Mouse (Mus musculus) midbrain, embryonic 15.5 days (tissue): ENCODE data around the gene Krtap9-3. TPM values are rescaled to one million over a fixed set of nuclear protein-coding genes. Genes with fewer than 3 reads are reported as not detected.

Experiments used
- ATAC-seq: fragments of 200-750 bp; cut with Nextera tagmentation; replicated peaks from 2 replicates; pipeline ENCODE4 v1.8.0; 2017; ENCODE audit warnings: moderate TSS enrichment
- H3K27ac ChIP-seq: fragments of 300-500 bp; sonication (generic); 2 replicates; pipeline ENCODE4 v1.5.1; 2015; ENCODE audit warnings: mild to moderate bottlenecking, inconsistent platforms
- H3K27me3 ChIP-seq: fragments of 300-500 bp; sonication (generic); replicated peaks from 2 replicates; pipeline ENCODE4 v1.6.1; 2015; ENCODE audit warnings: inconsistent platforms
- H3K36me3 ChIP-seq: fragments of 300-500 bp; sonication (generic); replicated peaks from 2 replicates; pipeline ENCODE4 v1.6.1; 2015; ENCODE audit warnings: inconsistent platforms
- H3K4me1 ChIP-seq: fragments of 300-500 bp; sonication (generic); 2 replicates; pipeline ENCODE4 v1.6.1; 2015; ENCODE audit warnings: inconsistent platforms
- H3K4me2 ChIP-seq: fragments of 300-500 bp; sonication (generic); 2 replicates; pipeline ENCODE4 v1.6.1; 2015; ENCODE audit warnings: inconsistent platforms, mild to moderate bottlenecking, moderate library complexity
- H3K4me3 ChIP-seq: fragments of 300-500 bp; sonication (generic); 2 replicates; pipeline ENCODE4 v1.5.1; 2015; ENCODE audit warnings: mild to moderate bottlenecking, inconsistent platforms
- H3K9ac ChIP-seq: fragments of 300-500 bp; sonication (generic); 2 replicates; pipeline ENCODE4 v1.6.1; 2015; ENCODE audit warnings: mild to moderate bottlenecking, inconsistent platforms
- H3K9me3 ChIP-seq: fragments of 300-500 bp; sonication (generic); 2 replicates; pipeline ENCODE4 v1.6.1; 2016; ENCODE audit warnings: inconsistent platforms
- WGBS: fragments of 180-500 bp; shearing (Covaris S2); methylation state at CpG from one replicate; pipeline ENCODE4 v1.1.7; 2015; ENCODE audit warnings: mixed read lengths; 5-methylcytosine and 5-hydroxymethylcytosine counted together
- polyA plus RNA-seq: library from polyadenylated mRNA; unstranded; fragments of >200 nt; fragmentation: Nextera tagmentation; extraction: Ambion mirVana; gene quantifications from 2 replicates; pipeline ENCODE4 v1.2.1, GENCODE M21; 2015

Gene Krtap9-3
- polyA plus RNA-seq, 1 experiment from 2014 or later, result not detected

GRCm38 (mm10) chr11:99557976-99558745 lies 39.7 kb downstream of the Krtap9-3 start:
- WGBS, result 85% methylated on average over 3 of the region's 3 CpGs
- no peaks in the 10 kb centered on the region for H3K27me3 ChIP-seq
- no peaks in the 10 kb centered on the region for H3K4me1 ChIP-seq
- no peak for ATAC-seq
- H3K4me3 ChIP-seq, result no peak overlapping the region
- no peak overlapping the region for H3K4me2 ChIP-seq
- H3K36me3 ChIP-seq, result no peaks in the 10 kb centered on the region
- no peak overlapping the region for H3K9ac ChIP-seq
- H3K9me3 ChIP-seq, result no peaks in the 10 kb centered on the region
- H3K27ac ChIP-seq, result no peak overlapping the region

DNA sequence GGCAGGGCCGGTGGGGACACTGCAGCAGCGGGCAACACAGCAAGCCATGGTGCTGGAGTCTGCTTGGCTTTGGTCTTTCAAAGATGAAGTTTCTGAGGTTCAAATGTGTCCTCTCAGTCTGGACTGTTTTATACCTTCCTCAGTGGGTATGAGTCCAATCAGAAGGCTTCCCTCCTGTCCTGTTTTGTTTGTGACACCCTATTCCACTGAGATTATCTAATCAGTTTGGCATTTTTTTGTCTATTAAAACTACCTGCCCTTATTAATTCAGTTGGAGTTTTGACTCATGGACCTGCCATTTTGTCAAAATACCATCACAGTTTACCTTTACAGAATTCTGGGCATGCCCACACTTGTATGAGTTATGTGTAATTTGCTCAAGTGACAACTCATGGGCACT lies 41.2 kb downstream of the Krtap9-3 start, which contains the start of gene Krtap3-2:
Gene Krtap3-2 (minus strand): TSS at position 101 of the 400 bp plus-strand sequence.
- H3K4me2 ChIP-seq, result no peak within 1 kb of the TSS
- H3K27me3 ChIP-seq, result no peaks in the 10 kb centered on the region
- no peak within 1 kb of the TSS for H3K4me3 ChIP-seq
- no peak for ATAC-seq
- 85% methylated on average over 2 of the region's 2 CpGs for WGBS
- H3K36me3 ChIP-seq, result no peaks in the 10 kb centered on the region
- H3K4me1 ChIP-seq, result no peaks in the 10 kb centered on the region
- H3K9me3 ChIP-seq, result no peaks in the 10 kb centered on the region
- no peak within 1 kb of the TSS for H3K9ac ChIP-seq
- no peak within 1 kb of the TSS for H3K27ac ChIP-seq

GRCm38 (mm10) chr11:99556195-99556594 lies 41.7 kb downstream of the Krtap9-3 start:
- Histone ChIP-seq H3K4me3 (no peak overlapping the region), H3K9ac (no peak overlapping the region), H3K4me1 (no peaks in the 10 kb centered on the region), H3K27me3 (no peaks in the 10 kb centered on the region), H3K4me2 (no peak overlapping the region), H3K27ac (no peak overlapping the region), H3K36me3 (no peaks in the 10 kb centered on the region), H3K9me3 (no peaks in the 10 kb centered on the region)
- WGBS, result 90% methylated on average over 2 of the region's 2 CpGs
- ATAC-seq, result no peak

GRCm38 (mm10) chr11:99550765-99551164 lies 47.1 kb downstream of the Krtap9-3 start, which contains the start of gene Krtap3-3:
Gene Krtap3-3, minus strand, starts transcription at chr11:99550865.
- no peak within 1 kb of the TSS for H3K27ac ChIP-seq
- H3K4me2 ChIP-seq, result no peak within 1 kb of the TSS
- WGBS, result 73% methylated on average over 4 of the region's 4 CpGs
- H3K4me1 ChIP-seq, result no peaks in the 10 kb centered on the region
- H3K9me3 ChIP-seq, result no peaks in the 10 kb centered on the region
- ATAC-seq, result no peak
- no peaks in the 10 kb centered on the region for H3K27me3 ChIP-seq
- no peak within 1 kb of the TSS for H3K4me3 ChIP-seq
- no peaks in the 10 kb centered on the region for H3K36me3 ChIP-seq
- no peak within 1 kb of the TSS for H3K9ac ChIP-seq

- H3K27me3 ChIP-seq, result no peaks in the 10 kb centered on the region
- no peak overlapping the region for H3K4me2 ChIP-seq
- no peaks in the 10 kb centered on the region for H3K9me3 ChIP-seq
- H3K36me3 ChIP-seq, result no peaks in the 10 kb centered on the region
- H3K27ac ChIP-seq, result no peak overlapping the region
- H3K4me3 ChIP-seq, result no peak overlapping the region
- no peak overlapping the region for H3K9ac ChIP-seq
- no peak for ATAC-seq
- no peaks in the 10 kb centered on the region for H3K4me1 ChIP-seq
Observed at GRCm38 (mm10) chr11:99547892-99548291, 50.0 kb downstream of the Krtap9-3 start.

Other genes with a start within 250 kb of the Krtap9-3 start
- 0.10 and 0.21 TPM in 2 replicates for gene Krt27, start 247.0 kb downstream of the Krtap9-3 start, polyA plus RNA-seq
- 0.21 and 0.45 TPM in 2 replicates for gene Krt28, start 223.2 kb downstream of the Krtap9-3 start, polyA plus RNA-seq
- 24.4 and 25.0 TPM in 2 replicates for gene Krt10, start 208.7 kb downstream of the Krtap9-3 start, polyA plus RNA-seq
- 0.14 and 0.23 TPM in 2 replicates for gene Krt12, start 175.8 kb downstream of the Krtap9-3 start, polyA plus RNA-seq
- gene Krt20, start 160.0 kb downstream of the Krtap9-3 start, polyA plus RNA-seq, result 0.19 and 0.20 TPM in 2 replicates
- 0.18 TPM in 1 of 2 replicates, not detected in the other for gene Krt23, start 105.0 kb downstream of the Krtap9-3 start, polyA plus RNA-seq
- gene Krt39, start 76.8 kb downstream of the Krtap9-3 start, polyA plus RNA-seq, result not detected in 2 replicates
- gene Krt40, start 54.9 kb downstream of the Krtap9-3 start, polyA plus RNA-seq, result not detected in 2 replicates
- not detected in 2 replicates for gene Krtap3-3, start 47.2 kb downstream of the Krtap9-3 start, polyA plus RNA-seq
- not detected in 2 replicates for gene Krtap3-2, start 41.3 kb downstream of the Krtap9-3 start, polyA plus RNA-seq
- not detected in 2 replicates for gene Gm11939, start 38.6 kb downstream of the Krtap9-3 start, polyA plus RNA-seq
- not detected in 2 replicates for gene Krtap3-1, start 31.5 kb downstream of the Krtap9-3 start, polyA plus RNA-seq
- gene Krtap1-5, start 17.1 kb downstream of the Krtap9-3 start, polyA plus RNA-seq, result not detected in 2 replicates
- gene Krtap1-4, start 14.5 kb downstream of the Krtap9-3 start, polyA plus RNA-seq, result not detected in 2 replicates
- not detected in 2 replicates for gene Krtap1-3, start 6.8 kb downstream of the Krtap9-3 start, polyA plus RNA-seq
- gene Gm11938, start 5.2 kb upstream of the Krtap9-3 start, polyA plus RNA-seq, result not detected in 2 replicates
- gene Gm11937, start 12.1 kb upstream of the Krtap9-3 start, polyA plus RNA-seq, result not detected in 2 replicates
- gene Krtap2-4, start 16.7 kb upstream of the Krtap9-3 start, polyA plus RNA-seq, result not detected in 2 replicates
- not detected in 2 replicates for gene Gm11562, start 22.3 kb upstream of the Krtap9-3 start, polyA plus RNA-seq
- not detected in 2 replicates for gene Krtap4-1, start 30.1 kb upstream of the Krtap9-3 start, polyA plus RNA-seq
- gene Krtap4-2, start 37.0 kb upstream of the Krtap9-3 start, polyA plus RNA-seq, result not detected in 2 replicates
- not detected in 2 replicates for gene Krtap4-7, start 46.0 kb upstream of the Krtap9-3 start, polyA plus RNA-seq
- not detected in 2 replicates for gene Gm11555, start 52.1 kb upstream of the Krtap9-3 start, polyA plus RNA-seq
- gene Gm11563, start 60.9 kb upstream of the Krtap9-3 start, polyA plus RNA-seq, result not detected in 2 replicates
- not detected in 2 replicates for gene Krtap4-6, start 67.9 kb upstream of the Krtap9-3 start, polyA plus RNA-seq
- not detected in 2 replicates for gene Gm14190, start 92.6 kb upstream of the Krtap9-3 start, polyA plus RNA-seq
- gene Gm14180, start 136.2 kb upstream of the Krtap9-3 start, polyA plus RNA-seq, result not detected in 2 replicates
- gene Gm11595, start 174.8 kb upstream of the Krtap9-3 start, polyA plus RNA-seq, result not detected in 2 replicates
- not detected in 2 replicates for gene Krtap4-8, start 182.6 kb upstream of the Krtap9-3 start, polyA plus RNA-seq
- not detected in 2 replicates for gene Krtap4-9, start 187.1 kb upstream of the Krtap9-3 start, polyA plus RNA-seq
- not detected in 2 replicates for gene Gm11596, start 195.4 kb upstream of the Krtap9-3 start, polyA plus RNA-seq
- gene Gm11569, start 200.8 kb upstream of the Krtap9-3 start, polyA plus RNA-seq, result not detected in 2 replicates
- gene Gm11554, start 206.3 kb upstream of the Krtap9-3 start, polyA plus RNA-seq, result not detected in 2 replicates
- gene Krtap4-13, start 211.8 kb upstream of the Krtap9-3 start, polyA plus RNA-seq, result not detected in 2 replicates
- not detected in 2 replicates for gene Gm11564, start 217.6 kb upstream of the Krtap9-3 start, polyA plus RNA-seq
- not detected in 2 replicates for gene 2300003K06Rik, start 240.0 kb upstream of the Krtap9-3 start, polyA plus RNA-seq